Mouse (Mus musculus) cortical plate, adult 2 months (tissue): Measurements from ENCODE around the gene Col5a1. TPM values are rescaled to one million over a fixed set of nuclear protein-coding genes. Genes with fewer than 3 reads are reported as not detected.
A peak's percentile ranks its signal among the peaks of the same experiment; 100 is the strongest.

Source experiments
- H3K27ac ChIP-seq: fragments of 200-500 bp; 2 replicates; pipeline ENCODE4 v1.5.1; 2012; ENCODE audit warnings: low read length, control low read depth, inconsistent platforms; ENCODE audit not compliant: insufficient read depth
- H3K4me1 ChIP-seq: fragments of 200-500 bp; 2 replicates; pipeline ENCODE4 v1.6.1; 2011; ENCODE audit warnings: low read length; ENCODE audit not compliant: control insufficient read depth, insufficient read depth
- H3K4me3 ChIP-seq: fragments of 200-500 bp; 2 replicates; pipeline ENCODE4 v1.5.1; 2011; ENCODE audit warnings: mild to moderate bottlenecking, low read length, control low read depth; ENCODE audit not compliant: insufficient read depth
- CTCF ChIP-seq: fragments of 200-500 bp; IDR thresholded peaks from 2 replicates; pipeline ENCODE4 v1.5.1; 2011; ENCODE audit warnings: mild to moderate bottlenecking, control low read depth, low read length; ENCODE audit not compliant: insufficient read depth; ENCODE audit errors: extremely low read depth
- POLR2A ChIP-seq: fragments of 200-500 bp; IDR thresholded peaks from 2 replicates; pipeline ENCODE4 v1.6.1; 2011; ENCODE audit warnings: mild to moderate bottlenecking, low read length, control low read depth; ENCODE audit not compliant: insufficient read depth; ENCODE audit errors: extremely low read depth
- polyA plus RNA-seq: library from polyadenylated mRNA; depleted of rRNA; stranded (reverse); fragments of >200 nt; gene quantifications from 2 replicates; pipeline ENCODE4 v1.2.3, GENCODE M21; 2012

Gene Col5a1
- polyA plus RNA-seq, 1 experiment, result 32.6 TPM

DNA sequence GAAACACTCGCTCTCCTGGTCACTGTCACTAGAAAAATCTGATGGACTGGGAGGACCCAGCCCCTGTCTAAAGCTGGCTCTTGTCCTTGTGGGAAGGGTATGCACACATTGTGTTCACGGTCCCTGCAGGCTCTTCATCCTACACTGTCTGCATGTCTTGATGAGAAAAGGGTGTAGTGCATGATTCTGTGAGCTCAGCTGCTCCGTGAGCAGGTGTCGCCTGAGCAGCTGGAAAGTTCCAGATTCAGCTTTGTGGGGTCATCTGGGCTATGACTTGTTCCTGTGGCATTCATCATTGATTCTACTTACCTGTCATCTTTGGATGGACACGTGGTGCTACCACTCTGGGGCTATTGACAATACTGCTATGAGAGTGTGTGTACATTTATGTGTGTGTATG is 61.7 kb downstream of the Col5a1 start:
- no peak overlapping the region for H3K27ac ChIP-seq
- H3K4me1 ChIP-seq, result no peaks in the 10 kb centered on the region
- no peak for TF ChIP-seq POLR2A
- TF ChIP-seq CTCF, result no peak
- no peak overlapping the region for H3K4me3 ChIP-seq

DNA sequence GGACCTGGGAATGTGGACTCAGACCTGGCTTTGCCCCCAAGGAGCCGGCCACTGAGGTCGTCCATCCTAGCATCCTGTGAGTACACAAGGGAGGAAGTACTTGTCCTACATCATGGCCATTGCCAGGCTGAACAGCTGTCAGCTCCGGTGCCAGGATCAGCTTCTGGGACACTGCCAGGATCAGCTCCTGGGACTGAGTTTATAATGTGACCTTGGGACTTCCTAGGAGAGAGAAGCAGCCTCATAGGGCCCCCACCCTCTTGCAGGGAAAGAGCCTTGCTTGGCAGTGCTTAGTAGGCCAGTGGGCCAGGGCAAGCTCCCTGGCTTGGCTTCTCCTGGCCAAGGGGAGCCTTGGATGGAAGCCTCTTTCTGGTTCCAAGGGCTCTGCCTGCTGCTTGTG is 67.6 kb downstream of the Col5a1 start:
- Histone ChIP-seq H3K4me3 (no peak overlapping the region), H3K27ac (no peak overlapping the region), H3K4me1 (no peaks in the 10 kb centered on the region)
- no peak for TF ChIP-seq CTCF
- no peak for TF ChIP-seq POLR2A

DNA sequence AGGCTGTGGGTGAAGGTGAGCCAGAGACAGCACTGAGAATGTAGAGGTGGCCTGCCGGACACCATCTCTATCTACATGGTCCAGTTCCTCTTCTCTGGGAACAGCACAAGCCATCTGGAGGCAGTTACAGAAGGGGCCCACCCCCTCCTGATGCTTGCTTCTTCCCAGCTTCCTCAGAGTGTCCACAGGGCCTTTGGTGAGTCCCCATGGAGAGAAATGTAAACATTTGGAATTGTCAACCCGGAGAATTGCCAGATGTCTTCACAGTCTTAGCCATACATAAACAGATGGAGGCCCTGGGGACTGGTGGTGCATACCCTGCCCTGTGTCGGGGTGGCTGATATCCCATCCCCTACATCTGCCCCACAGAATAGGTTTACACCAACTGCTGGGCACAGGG is 68.7 kb downstream of the Col5a1 start:
- Histone ChIP-seq H3K4me1 (no peaks in the 10 kb centered on the region), H3K4me3 (no peak overlapping the region), H3K27ac (no peak overlapping the region)
- TF ChIP-seq POLR2A (no peak), CTCF (no peak)

- Histone ChIP-seq H3K27ac (no peak overlapping the region), H3K4me1 (no peaks in the 10 kb centered on the region), H3K4me3 (no peak overlapping the region)
- TF ChIP-seq POLR2A (no peak), CTCF (no peak)
Measured at GRCm38 (mm10) chr2:27956751-27957150, 70.5 kb downstream of the Col5a1 start.

DNA sequence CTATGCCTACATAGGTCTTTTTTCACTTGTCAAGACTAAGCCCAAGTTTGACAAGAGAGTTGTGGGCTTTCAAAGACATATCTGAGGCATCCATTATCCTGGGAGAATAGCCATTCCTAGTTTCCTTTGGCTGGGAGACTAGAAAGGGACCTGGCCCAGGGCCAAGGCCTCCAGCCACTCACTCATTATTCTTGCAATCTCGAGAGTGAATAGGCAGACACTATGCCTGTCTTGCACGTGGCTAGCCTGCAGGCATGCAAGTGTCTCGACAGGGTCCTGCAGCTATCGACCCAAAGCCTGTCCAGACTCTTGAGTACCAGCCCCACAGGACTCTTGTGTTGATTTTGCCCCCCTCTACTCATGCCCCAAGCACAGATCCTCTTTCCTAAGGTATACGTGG is 71.0 kb downstream of the Col5a1 start:
- no peak for TF ChIP-seq POLR2A
- no peak overlapping the region for H3K27ac ChIP-seq
- no peaks in the 10 kb centered on the region for H3K4me1 ChIP-seq
- H3K4me3 ChIP-seq, result no peak overlapping the region

- TF ChIP-seq POLR2A (no peak), CTCF (no peak)
- Histone ChIP-seq H3K27ac (no peak overlapping the region), H3K4me3 (no peak overlapping the region), H3K4me1 (no peaks in the 10 kb centered on the region)
Measured at GRCm38 (mm10) chr2:27959275-27959674, 73.0 kb downstream of the Col5a1 start.

DNA sequence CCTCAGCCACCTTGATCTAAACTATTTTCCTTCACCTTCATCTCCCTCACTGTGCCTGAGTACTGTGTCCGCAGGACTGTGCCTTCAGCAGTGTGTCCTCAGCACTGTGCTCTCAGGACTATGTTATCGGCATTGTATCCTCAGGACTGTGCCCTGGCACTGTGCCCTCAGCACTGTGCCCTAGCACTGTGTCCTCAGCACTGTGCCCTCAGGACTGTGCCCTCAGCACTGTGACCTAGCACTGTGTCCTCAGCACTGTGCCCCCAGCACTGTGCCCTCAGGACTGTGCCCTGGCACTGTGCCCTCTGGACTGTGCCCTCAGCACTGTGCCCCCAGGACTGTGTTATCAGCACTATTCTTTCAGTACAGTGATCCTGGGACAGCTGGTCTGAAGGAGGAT is 75.0 kb downstream of the Col5a1 start:
- TF ChIP-seq POLR2A (no peak), CTCF (no peak)
- no peak overlapping the region for H3K27ac ChIP-seq
- H3K4me3 ChIP-seq, result no peak overlapping the region
- H3K4me1 ChIP-seq, result no peaks in the 10 kb centered on the region

DNA sequence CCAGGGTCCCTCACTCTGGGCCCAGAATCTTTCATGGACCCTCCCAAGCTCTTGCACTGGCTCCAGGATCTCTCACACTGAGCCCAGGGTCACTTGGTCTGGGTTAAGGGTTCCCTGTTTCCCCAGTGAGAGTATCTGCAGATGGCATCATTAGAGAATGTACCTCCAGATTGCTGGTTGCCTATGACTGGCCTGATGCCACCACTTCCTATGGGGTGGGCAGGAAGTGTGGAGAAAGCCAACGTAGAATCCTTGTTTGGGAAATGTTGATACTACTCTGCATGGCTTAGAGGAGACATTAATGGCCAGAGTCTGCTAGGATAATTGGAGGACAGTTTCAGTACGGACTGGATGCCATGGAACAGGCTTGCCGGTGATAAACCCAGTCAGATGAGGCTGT is 76.2 kb downstream of the Col5a1 start:
- Histone ChIP-seq H3K4me3 (no peak overlapping the region), H3K27ac (no peak overlapping the region), H3K4me1 (no peaks in the 10 kb centered on the region)
- TF ChIP-seq POLR2A (no peak), CTCF (no peak)

DNA sequence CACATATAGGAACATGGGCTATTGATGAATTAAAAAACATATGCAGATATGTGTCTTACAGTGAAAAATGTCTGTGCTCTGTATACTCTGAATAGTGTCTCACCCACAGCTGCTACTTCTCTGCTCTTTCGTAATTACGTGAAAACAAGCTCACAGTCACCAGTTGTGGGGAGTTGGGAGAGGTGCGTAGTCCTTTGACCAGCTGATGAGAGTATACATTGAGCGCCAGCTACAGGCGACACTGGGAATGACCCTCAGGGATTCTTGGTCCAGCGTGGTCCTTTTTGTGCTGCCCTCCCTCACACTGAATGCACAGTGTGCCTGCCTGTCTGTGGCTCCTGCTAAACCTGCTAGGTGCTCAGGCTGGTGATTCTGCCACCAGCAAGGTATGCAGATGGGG is 82.9 kb downstream of the Col5a1 start:
- no peak overlapping the region for H3K4me3 ChIP-seq
- no peaks in the 10 kb centered on the region for H3K4me1 ChIP-seq
- H3K27ac ChIP-seq, result no peak overlapping the region
- TF ChIP-seq CTCF (peak; percentile 73), POLR2A (no peak)

DNA sequence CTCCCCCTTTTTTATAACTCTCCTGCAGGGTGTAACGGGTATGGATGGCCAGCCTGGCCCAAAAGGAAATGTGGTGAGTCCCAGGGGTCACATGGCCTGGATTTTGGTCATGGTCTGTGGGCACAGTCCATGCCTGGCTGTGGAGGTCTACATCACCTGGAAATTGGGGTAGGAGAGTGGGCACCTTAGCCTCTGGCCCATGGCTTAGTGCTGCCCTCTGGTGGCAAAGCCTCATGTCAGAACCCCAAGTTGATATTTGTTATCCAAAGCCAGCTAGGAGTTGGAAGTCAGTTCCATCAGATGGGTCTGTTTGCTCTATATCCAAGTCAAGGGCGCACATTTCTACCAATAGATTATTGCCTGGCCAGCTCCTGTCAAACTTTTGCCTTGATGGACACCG is 87.6 kb downstream of the Col5a1 start:
- H3K4me1 ChIP-seq, result peaks cover 3% of the 10 kb centered on the region
- H3K27ac ChIP-seq, result no peak overlapping the region
- no peak for TF ChIP-seq POLR2A
- peak; percentile 78 for TF ChIP-seq CTCF
- H3K4me3 ChIP-seq, result no peak overlapping the region

DNA sequence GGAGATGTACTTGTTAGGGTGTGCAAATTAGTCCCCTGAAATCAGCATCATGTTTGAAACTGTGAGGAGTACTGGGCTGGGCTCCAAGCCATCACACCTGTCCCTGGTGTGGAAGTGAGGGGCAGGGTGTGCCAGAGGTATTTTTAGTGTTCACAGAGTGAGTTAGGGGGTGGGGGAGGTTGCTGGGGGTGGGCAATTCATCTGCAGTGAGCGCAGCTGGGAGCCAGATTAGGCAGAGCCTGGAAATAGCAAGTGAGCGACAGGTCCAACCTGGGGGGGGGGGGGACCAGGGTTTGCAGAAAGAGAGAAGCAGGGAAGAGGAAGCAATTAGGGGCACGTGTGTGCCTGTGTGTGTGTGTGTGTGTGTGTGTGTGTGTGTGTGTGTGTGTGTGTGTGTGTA is 89.6 kb downstream of the Col5a1 start:
- TF ChIP-seq POLR2A (no peak), CTCF (no peak)
- peaks cover 3% of the 10 kb centered on the region for H3K4me1 ChIP-seq

GRCm38 (mm10) chr2:27976512-27976911 is 90.3 kb downstream of the Col5a1 start:
- H3K4me1 ChIP-seq, result peaks cover 3% of the 10 kb centered on the region
- H3K27ac ChIP-seq, result no peak overlapping the region
- H3K4me3 ChIP-seq, result no peak overlapping the region
- TF ChIP-seq CTCF (no peak), POLR2A (no peak)

More for the DNA sequence above, 89.6 kb downstream of the Col5a1 start:
- no peak overlapping the region for H3K4me3 ChIP-seq
- no peak overlapping the region for H3K27ac ChIP-seq
